Mouse (Mus musculus) stomach, postnatal 0 days (tissue): ENCODE measurements around the gene Cyth3. TPM values are rescaled to one million over a fixed set of nuclear protein-coding genes. Genes with fewer than 3 reads are reported as not detected.
A peak's percentile ranks its signal among the peaks of the same experiment; 100 is the strongest.

Source experiments
- ATAC-seq: fragments of 200-750 bp; cut with Nextera tagmentation; 2 replicates; pipeline ENCODE4 v1.8.0; 2017; ENCODE audit not compliant: low FRiP score, low TSS enrichment
- DNase-seq: peaks from one replicate; pipeline ENCODE4 v3.0.0-alpha.2; 2016; ENCODE audit warnings: low spot score
- H3K27ac ChIP-seq: fragments of 300-500 bp; sonication (generic); replicated peaks from 2 replicates; pipeline ENCODE4 v1.5.1; 2014; ENCODE audit warnings: mild to moderate bottlenecking, control low read depth
- H3K27me3 ChIP-seq: fragments of 300-500 bp; sonication (generic); 2 replicates; pipeline ENCODE4 v1.6.1; 2014; ENCODE audit warnings: low read length; ENCODE audit not compliant: control insufficient read depth, insufficient read depth
- H3K36me3 ChIP-seq: fragments of 300-500 bp; sonication (generic); 2 replicates; pipeline ENCODE4 v1.6.1; 2014; ENCODE audit warnings: low read length, mixed read lengths; ENCODE audit not compliant: control insufficient read depth, insufficient read depth
- H3K4me1 ChIP-seq: fragments of 300-500 bp; sonication (generic); replicated peaks from 2 replicates; pipeline ENCODE4 v1.6.1; 2014; ENCODE audit warnings: antibody characterized with exemption; ENCODE audit not compliant: control insufficient read depth, insufficient read depth
- H3K4me2 ChIP-seq: fragments of 300-500 bp; sonication (generic); replicated peaks from 2 replicates; pipeline ENCODE4 v1.6.1; 2014; ENCODE audit warnings: low read depth, mild to moderate bottlenecking, control low read depth, moderate library complexity
- H3K4me3 ChIP-seq: fragments of 300-500 bp; sonication (generic); 2 replicates; pipeline ENCODE4 v1.5.1; 2014; ENCODE audit warnings: low read depth, low read length, control low read depth
- H3K9ac ChIP-seq: fragments of 300-500 bp; sonication (generic); 2 replicates; pipeline ENCODE4 v1.6.1; 2014; ENCODE audit warnings: mild to moderate bottlenecking, low read length, control low read depth, mixed read lengths
- H3K9me3 ChIP-seq: fragments of 300-500 bp; sonication (generic); 2 replicates; pipeline ENCODE4 v1.6.1; 2016; ENCODE audit warnings: low read length; ENCODE audit not compliant: control insufficient read depth
- CTCF ChIP-seq: IDR thresholded peaks from 2 replicates; pipeline ENCODE4 v1.5.1; 2016; ENCODE audit warnings: antibody characterized with exemption, low read depth, mild to moderate bottlenecking, moderate library complexity
- EP300 ChIP-seq: optimal IDR thresholded peaks from 2 replicates; pipeline ENCODE3; 2016; ENCODE audit warnings: antibody characterized with exemption
- WGBS: fragments of 180-500 bp; shearing (Covaris S2); extraction: QIAGEN DNeasy Blood & Tissue Kit; methylation state at CpG from one replicate; pipeline ENCODE4 v1.1.7; 2014; 5-methylcytosine and 5-hydroxymethylcytosine counted together
- polyA plus RNA-seq: library from polyadenylated mRNA; unstranded; fragments of >200 nt; fragmentation: Nextera tagmentation; extraction: Ambion mirVana; gene quantifications from 2 replicates; pipeline ENCODE4 v1.2.1, GENCODE M21; 2015

The Cyth3 gene
- polyA plus RNA-seq, 1 experiment from 2014 or later: 32.7 TPM

GRCm38 (mm10) chr5:143674576-143674975 lies 52.3 kb downstream of the Cyth3 start:
- Histone ChIP-seq H3K9me3 (no peaks in the 10 kb centered on the region), H3K27me3 (no peaks in the 10 kb centered on the region), H3K4me3 (no peak overlapping the region), H3K36me3 (no peaks in the 10 kb centered on the region), H3K27ac (no peak overlapping the region), H3K4me1 (peaks cover 12% of the 10 kb centered on the region), H3K4me2 (no peak overlapping the region), H3K9ac (no peak overlapping the region)
- no peak for ATAC-seq
- WGBS: 65% methylated on average over 5 of the region's 5 CpGs
- TF ChIP-seq CTCF: no peak
- no peak for TF ChIP-seq EP300
- no peak for DNase-seq

DNA sequence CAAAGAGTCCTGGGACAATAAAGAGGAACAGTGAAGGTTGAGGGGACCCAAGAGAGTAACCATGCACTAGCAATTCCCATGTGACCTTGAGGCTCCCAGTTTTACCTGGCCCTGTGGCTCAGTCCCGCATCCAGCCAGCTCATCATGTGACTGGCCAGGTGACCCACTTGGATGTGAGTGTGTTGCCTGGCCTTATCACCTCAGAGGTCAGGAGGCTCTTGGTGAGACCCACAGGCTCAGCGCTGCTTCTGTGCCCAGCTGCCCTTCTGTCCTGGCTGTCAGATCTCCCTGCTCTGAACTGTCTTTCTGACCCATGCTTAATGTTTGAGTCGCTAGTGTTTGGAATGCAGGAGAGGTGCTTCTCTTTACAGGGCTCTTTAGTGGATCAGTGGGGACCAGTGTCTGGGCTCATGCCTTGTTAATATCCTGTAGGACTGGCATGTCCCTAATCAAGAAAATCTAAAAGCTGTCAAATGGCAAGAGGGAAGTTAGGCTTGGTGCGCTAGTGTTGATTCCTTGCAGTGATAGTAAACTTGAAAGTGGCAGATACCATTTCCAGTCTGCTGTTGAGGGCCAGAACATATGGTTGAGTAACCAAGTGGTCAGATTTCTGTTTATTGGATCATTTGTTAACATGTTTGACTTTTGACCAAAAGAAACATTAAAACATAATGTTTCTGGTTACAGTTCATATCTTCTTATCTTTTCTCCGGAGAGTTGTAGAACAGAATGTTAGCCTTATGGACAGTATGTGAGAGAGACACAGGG lies 54.2 kb downstream of the Cyth3 start:
- peaks cover 9% of the 10 kb centered on the region for H3K4me1 ChIP-seq
- H3K27ac ChIP-seq: no peak overlapping the region
- no peak overlapping the region for H3K4me3 ChIP-seq
- 52% methylated on average over 5 of the region's 5 CpGs for WGBS
- TF ChIP-seq CTCF (no peak), EP300 (no peak)
- H3K27me3 ChIP-seq: no peaks in the 10 kb centered on the region
- H3K36me3 ChIP-seq: no peaks in the 10 kb centered on the region
- no peak for DNase-seq
- no peak for ATAC-seq
- H3K9me3 ChIP-seq: no peaks in the 10 kb centered on the region
- no peak overlapping the region for H3K4me2 ChIP-seq
- H3K9ac ChIP-seq: no peak overlapping the region

DNA sequence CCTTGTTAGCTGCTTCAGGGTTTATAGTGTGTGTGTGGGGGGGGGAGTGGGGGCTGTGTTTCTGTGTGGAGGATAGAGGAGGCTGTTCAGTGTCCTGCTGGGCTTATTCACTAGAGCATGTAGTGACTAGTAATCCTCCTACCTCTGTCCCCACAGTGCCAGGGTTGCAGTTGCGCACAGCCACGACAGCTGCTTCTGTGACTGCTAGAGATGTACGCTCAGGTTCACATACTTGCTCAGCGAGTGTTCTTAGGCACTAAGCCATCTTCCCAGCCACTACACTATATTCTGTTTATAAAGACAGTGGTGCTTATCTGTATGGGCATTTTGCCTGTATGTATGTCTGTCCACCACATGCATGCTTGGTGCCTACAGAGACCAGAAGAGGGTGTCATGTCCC lies 55.1 kb downstream of the Cyth3 start:
- TF ChIP-seq CTCF (no peak), EP300 (no peak)
- Histone ChIP-seq H3K4me2 (no peak overlapping the region), H3K36me3 (no peaks in the 10 kb centered on the region), H3K9me3 (no peaks in the 10 kb centered on the region), H3K4me1 (peaks cover 9% of the 10 kb centered on the region), H3K9ac (no peak overlapping the region), H3K27me3 (no peaks in the 10 kb centered on the region), H3K27ac (no peak overlapping the region), H3K4me3 (no peak overlapping the region)
- ATAC-seq (no peak), DNase-seq (no peak)
- 66% methylated on average over 4 of the region's 4 CpGs for WGBS

DNA sequence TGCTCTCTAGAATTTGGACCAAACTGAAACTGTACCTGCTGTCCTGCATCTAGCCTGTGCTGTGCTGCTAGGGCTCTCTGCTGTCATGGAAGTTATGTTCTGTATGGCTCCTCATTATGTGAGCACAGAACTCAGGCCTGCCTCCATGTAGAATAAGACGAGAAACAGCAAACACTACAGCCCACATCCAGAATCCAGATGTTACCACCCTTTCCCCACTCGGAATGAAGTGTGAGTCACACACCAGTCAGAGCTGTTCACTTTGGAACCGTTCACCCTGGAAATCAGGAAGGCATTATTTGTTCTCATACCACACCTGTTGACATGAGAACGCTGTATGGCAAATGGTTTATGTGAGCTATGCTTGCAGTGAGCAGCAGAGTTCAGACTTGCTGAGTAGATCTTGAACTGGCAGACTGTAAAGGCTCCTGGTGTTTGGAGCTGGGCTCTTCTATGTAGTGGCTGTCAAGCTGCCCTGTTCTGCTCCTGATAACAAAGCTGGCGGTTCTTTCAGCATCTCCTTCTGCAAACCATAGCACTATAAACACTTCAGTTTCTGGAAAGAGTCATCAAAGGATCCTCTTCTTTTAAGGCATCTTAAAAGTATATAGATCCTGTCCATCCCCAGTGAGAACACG lies 56.5 kb downstream of the Cyth3 start:
- Histone ChIP-seq H3K9ac (no peak overlapping the region), H3K36me3 (no peaks in the 10 kb centered on the region), H3K4me1 (peaks cover 9% of the 10 kb centered on the region), H3K4me2 (0 out of 2 replicates have a peak overlapping the region, but pooled peaks have one; percentile 8), H3K27me3 (no peaks in the 10 kb centered on the region), H3K9me3 (no peaks in the 10 kb centered on the region), H3K4me3 (no peak overlapping the region), H3K27ac (peak overlapping the region; percentile 37)
- ATAC-seq (peak; percentile 91), DNase-seq (peak; percentile 49)
- TF ChIP-seq EP300 (no peak), CTCF (no peak)
- WGBS: 28% methylated on average over 6 of the region's 6 CpGs

- H3K9me3 ChIP-seq: no peaks in the 10 kb centered on the region
- peaks cover 9% of the 10 kb centered on the region for H3K4me1 ChIP-seq
- TF ChIP-seq EP300: no peak
- no peak for TF ChIP-seq CTCF
- H3K4me3 ChIP-seq: no peak overlapping the region
- H3K27me3 ChIP-seq: no peaks in the 10 kb centered on the region
- no peak overlapping the region for H3K4me2 ChIP-seq
- ATAC-seq (no peak), DNase-seq (no peak)
- H3K36me3 ChIP-seq: no peaks in the 10 kb centered on the region; the same call in 1 of the 2 replicates
- WGBS: 74% methylated on average over 6 of the region's 6 CpGs
- no peak overlapping the region for H3K27ac ChIP-seq
- no peak overlapping the region for H3K9ac ChIP-seq
Measured at GRCm38 (mm10) chr5:143679654-143680053, 57.4 kb downstream of the Cyth3 start.

GRCm38 (mm10) chr5:143683696-143684095 lies 61.4 kb downstream of the Cyth3 start:
- no peaks in the 10 kb centered on the region for H3K9me3 ChIP-seq
- DNase-seq: no peak
- no peak overlapping the region for H3K4me3 ChIP-seq
- no peak overlapping the region for H3K4me2 ChIP-seq
- H3K4me1 ChIP-seq: peaks cover 4% of the 10 kb centered on the region
- ATAC-seq: no peak
- no peak overlapping the region for H3K27ac ChIP-seq
- 62% methylated on average over 6 of the region's 6 CpGs for WGBS
- H3K36me3 ChIP-seq: peaks cover 11% of the 10 kb centered on the region
- TF ChIP-seq CTCF (no peak), EP300 (no peak)
- no peak overlapping the region for H3K9ac ChIP-seq
- H3K27me3 ChIP-seq: no peaks in the 10 kb centered on the region
